Mouse (Mus musculus) hindbrain, embryonic 11.5 days (tissue): ENCODE results near the gene Bspry. TPM values are rescaled to one million over a fixed set of nuclear protein-coding genes. Genes with fewer than 3 reads are reported as not detected.

Experiments
- polyA plus RNA-seq: library from polyadenylated mRNA; unstranded; fragments of >200 nt; fragmentation: Nextera tagmentation; extraction: Ambion mirVana; gene quantifications from 2 replicates; pipeline ENCODE4 v1.2.1, GENCODE M21; 2014

Gene Bspry
- polyA plus RNA-seq, 1 experiment from 2014 or later = 0.94 TPM

Other genes starting within 250 kb of the Bspry start
- 33.8 and 34.4 TPM in 2 replicates for gene Zfp37, start 249.0 kb upstream of the Bspry start, polyA plus RNA-seq
- 11.8 and 13.3 TPM in 2 replicates for gene Slc31a2, start 217.5 kb upstream of the Bspry start, polyA plus RNA-seq
- 21.2 and 22.8 TPM in 2 replicates for gene Fkbp15, start 119.5 kb upstream of the Bspry start, polyA plus RNA-seq
- gene Slc31a1, start 119.3 kb upstream of the Bspry start, polyA plus RNA-seq = 45.0 and 49.8 TPM in 2 replicates
- gene Cdc26, start 71.4 kb upstream of the Bspry start, polyA plus RNA-seq = 177 and 178 TPM in 2 replicates
- 25.5 and 28.1 TPM in 2 replicates for gene Prpf4, start 71.3 kb upstream of the Bspry start, polyA plus RNA-seq
- gene Rnf183, start 44.8 kb upstream of the Bspry start, polyA plus RNA-seq = not detected in 2 replicates
- 6.4 and 6.9 TPM in 2 replicates for gene Wdr31, start 9.2 kb upstream of the Bspry start, polyA plus RNA-seq
- gene Hdhd3, start 23.4 kb downstream of the Bspry start, polyA plus RNA-seq = 13.7 and 16.7 TPM in 2 replicates
- gene Alad, start 39.9 kb downstream of the Bspry start, polyA plus RNA-seq = 77.5 and 80.1 TPM in 2 replicates
- 116 and 117 TPM in 2 replicates for gene Pole3, start 45.0 kb downstream of the Bspry start, polyA plus RNA-seq
- 0.91 and 1.8 TPM in 2 replicates for gene 4933430I17Rik, start 45.3 kb downstream of the Bspry start, polyA plus RNA-seq
- 31.3 and 33.2 TPM in 2 replicates for gene Rgs3, start 79.8 kb downstream of the Bspry start, polyA plus RNA-seq